Mouse (Mus musculus) lung, postnatal 4 days (tissue): ENCODE results near the gene Sdk2.
A peak's percentile ranks its signal among the peaks of the same experiment; 100 is the strongest.

Experiments used
- DNase-seq, 2 experiments: peaks; one replicate each; pipeline ENCODE4 v3.0.0; 2021

Sdk2 gene

GRCm38 (mm10) chr11:113990065-113990464 is 76.8 kb downstream of the Sdk2 start:
- DNase-seq: no peak

- no peak for DNase-seq
Measured at GRCm38 (mm10) chr11:113985826-113986416, 80.9 kb downstream of the Sdk2 start.

- peak; percentile 23 to 58 for DNase-seq
Measured at GRCm38 (mm10) chr11:113981732-113982503, 84.9 kb downstream of the Sdk2 start.

- DNase-seq: no peak
Measured at GRCm38 (mm10) chr11:113981088-113981487, 85.8 kb downstream of the Sdk2 start.

GRCm38 (mm10) chr11:113978318-113978717 is 88.5 kb downstream of the Sdk2 start:
- DNase-seq: no peak

GRCm38 (mm10) chr11:113975667-113975970 is 91.2 kb downstream of the Sdk2 start:
- no peak for DNase-seq

- no peak for DNase-seq
Measured at GRCm38 (mm10) chr11:113974876-113975666, 91.8 kb downstream of the Sdk2 start.

GRCm38 (mm10) chr11:113972517-113972872 is 94.4 kb downstream of the Sdk2 start:
- peak; percentile 18 to 36 for DNase-seq

GRCm38 (mm10) chr11:113971609-113972516 is 95.0 kb downstream of the Sdk2 start:
- no peak for DNase-seq

GRCm38 (mm10) chr11:113970026-113970425 is 96.8 kb downstream of the Sdk2 start:
- no peak for DNase-seq

- DNase-seq: no peak
Measured at GRCm38 (mm10) chr11:113965214-113965613, 101.6 kb downstream of the Sdk2 start.

- DNase-seq: no peak
Measured at GRCm38 (mm10) chr11:113962751-113963150, 104.1 kb downstream of the Sdk2 start.

- DNase-seq: no peak
Measured at GRCm38 (mm10) chr11:113951616-113951988, 115.2 kb downstream of the Sdk2 start.

- DNase-seq: no peak
Measured at GRCm38 (mm10) chr11:113950904-113951615, 115.8 kb downstream of the Sdk2 start.

GRCm38 (mm10) chr11:113948676-113949075 is 118.2 kb downstream of the Sdk2 start:
- DNase-seq: no peak

- DNase-seq: no peak
Measured at GRCm38 (mm10) chr11:113942101-113942735, 124.6 kb downstream of the Sdk2 start.

- DNase-seq: peak in 1 of 2 experiments; percentile 40
Measured at GRCm38 (mm10) chr11:113933678-113934077, 133.2 kb downstream of the Sdk2 start.

GRCm38 (mm10) chr11:113932909-113933308 is 133.9 kb downstream of the Sdk2 start:
- DNase-seq: no peak

- DNase-seq: no peak
Measured at GRCm38 (mm10) chr11:113931701-113932100, 135.1 kb downstream of the Sdk2 start.

GRCm38 (mm10) chr11:113930112-113930511 is 136.7 kb downstream of the Sdk2 start:
- DNase-seq: no peak

GRCm38 (mm10) chr11:113928831-113929230 is 138.0 kb downstream of the Sdk2 start:
- no peak for DNase-seq

GRCm38 (mm10) chr11:113928291-113928690 is 138.6 kb downstream of the Sdk2 start:
- DNase-seq: no peak
